Mouse (Mus musculus) spleen, adult 2 months (tissue): ENCODE results near the gene Kcnk4.

ENCODE experiments used
- CTCF ChIP-seq: fragments of 200-500 bp; IDR thresholded peaks from 2 replicates; pipeline ENCODE4 v1.5.1; 2011; ENCODE audit warnings: mild to moderate bottlenecking, inconsistent platforms; ENCODE audit not compliant: insufficient read depth, insufficient read length, insufficient replicate concordance; ENCODE audit errors: extremely low read depth
- POLR2A ChIP-seq: fragments of 200-500 bp; IDR thresholded peaks from 2 replicates; pipeline ENCODE4 v1.6.1; 2011; ENCODE audit warnings: low read depth, low read length, inconsistent platforms

DNA sequence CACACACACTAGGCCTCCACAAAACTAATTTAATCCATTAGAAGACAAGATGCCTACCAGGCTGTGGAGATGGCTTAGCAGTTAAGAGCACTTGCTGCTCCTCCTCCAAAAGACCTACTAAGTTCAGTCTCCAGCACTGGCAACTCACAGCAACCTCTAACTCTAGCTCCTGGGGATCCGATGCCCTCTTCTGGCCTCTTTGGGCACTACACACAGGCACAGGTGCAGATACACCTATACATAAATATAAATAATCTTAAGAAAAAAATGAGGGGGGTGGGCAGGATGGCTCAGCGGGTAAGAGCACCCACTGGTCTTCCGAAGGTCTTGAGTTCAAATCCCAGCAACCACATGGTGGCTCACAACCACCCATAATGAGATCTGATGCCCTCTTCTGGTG is 2.0 kb upstream of the Kcnk4 start:
- TF ChIP-seq POLR2A = no peak
- TF ChIP-seq CTCF = no peak; the same call in 1 of the 2 replicates
